Comparison of ENCODE assay signal across 8 mouse cellular contexts in the genomic region with DNA sequence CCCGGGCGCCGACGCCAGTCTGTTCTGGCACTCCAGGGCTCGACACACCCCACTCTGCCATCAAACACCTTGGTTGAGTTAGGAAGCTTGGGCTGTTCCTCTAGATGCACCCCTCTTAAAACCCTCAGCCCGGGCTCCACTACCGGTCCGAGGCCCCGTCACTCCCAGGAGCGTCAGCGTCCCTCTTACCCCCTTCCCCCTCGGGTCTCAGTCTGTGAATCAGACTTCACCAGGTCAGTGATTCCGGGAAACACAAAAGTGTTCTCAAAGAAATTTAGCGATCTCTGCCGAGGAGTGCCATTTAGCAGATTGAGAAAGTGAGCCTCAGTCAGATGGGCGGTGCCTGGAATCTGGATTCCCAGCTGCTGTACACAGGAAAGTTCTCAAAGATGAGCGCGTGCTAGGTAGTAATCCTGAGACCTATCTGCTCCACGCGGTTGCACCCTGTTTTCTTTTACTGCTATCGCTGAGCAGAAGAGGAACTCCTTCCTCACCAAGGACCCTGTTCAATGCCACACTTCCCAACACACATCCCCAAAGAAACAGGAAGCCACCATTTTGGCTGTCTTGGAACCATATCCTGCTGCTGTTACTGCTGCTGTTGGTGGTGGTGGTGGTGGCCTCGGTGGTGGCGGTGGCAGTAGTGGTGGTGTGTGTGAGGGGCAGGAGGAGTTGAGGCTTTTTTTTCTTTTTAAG. TPM values are rescaled to one million over a fixed set of nuclear protein-coding genes. Genes with fewer than 3 reads are reported as not detected.
DNase-seq lines count a peak whose midpoint lies in the region; ATAC-seq lines count a peak whose summit lies in the region.

No protein-coding gene starts in this region.

- H3K4me2 ChIP-seq in hindbrain, embryonic 12.5 days (replicated peaks) = peak overlapping the region; percentile 85

- WGBS in embryonic facial prominence, embryonic 10.5 days = 9% methylated on average over 23 of the region's 23 CpGs
- WGBS in hindbrain, embryonic 12.5 days = 7% methylated on average over 23 of the region's 23 CpGs

- peaks cover 18% of the 10 kb centered on the region for H3K4me1 ChIP-seq in embryonic facial prominence, embryonic 10.5 days
- H3K4me1 ChIP-seq in hindbrain, embryonic 12.5 days = peaks cover 13% of the 10 kb centered on the region

- intact Hi-C loops in left cerebral cortex, postnatal 25 days (cut with DNase I) = loop anchor here (5.0 kb wide), 1 partner anchor 73 kb away; no protein-coding TSS in a partner anchor

- no peaks in the 10 kb centered on the region for H3K36me3 ChIP-seq in embryonic facial prominence, embryonic 10.5 days (replicated peaks)
- H3K36me3 ChIP-seq in hindbrain, embryonic 12.5 days = no peaks in the 10 kb centered on the region

- H3K9me3 ChIP-seq in embryonic facial prominence, embryonic 10.5 days = no peaks in the 10 kb centered on the region
- no peaks in the 10 kb centered on the region for H3K9me3 ChIP-seq in hindbrain, embryonic 12.5 days (replicated peaks)

- no peak for ATAC-seq in hindbrain, embryonic 12.5 days (ENCODE audit: low FRiP score)

- peak overlapping the region; percentile 75; the same call in 1 of the 2 replicates for H3K27ac ChIP-seq in embryonic facial prominence, embryonic 10.5 days (replicated peaks)
- no peak overlapping the region for H3K27ac ChIP-seq in hindbrain, embryonic 12.5 days

- H3K4me3 ChIP-seq in embryonic facial prominence, embryonic 10.5 days = peak overlapping the region; percentile 72
- H3K4me3 ChIP-seq in hindbrain, embryonic 12.5 days = peak overlapping the region; percentile 52

- H3K27me3 ChIP-seq in embryonic facial prominence, embryonic 10.5 days (replicated peaks; ENCODE audit: low read depth, poor library complexity, severe bottlenecking) = peaks cover 56% of the 10 kb centered on the region
- peaks cover 34% of the 10 kb centered on the region for H3K27me3 ChIP-seq in hindbrain, embryonic 12.5 days

- peak overlapping the region; percentile 64 for H3K9ac ChIP-seq in hindbrain, embryonic 12.5 days

- DNase-seq in adrenal gland, postnatal 10 days = peak; percentile 15
- DNase-seq in adrenal gland, postnatal 4 days (ENCODE audit: low spot score in 2 of 2) = no peak
- peak; percentile 21 for DNase-seq in embryonic facial prominence, embryonic 10.5 days (ENCODE audit: low spot score)
- peak; percentile 10 for DNase-seq in lung, postnatal 10 days
- no peak for DNase-seq in ovary, postnatal 10 days (ENCODE audit: low spot score)
- no peak for DNase-seq in left cerebral cortex, postnatal 25 days (ENCODE audit: low spot score in 2 of 2)
- DNase-seq in spleen, postnatal 36 days (ENCODE audit: low spot score in 2 of 2) = no peak

RNA-seq across cellular contexts. Expression of gene Fgd5, which starts 0.8 kb away (rescaled TPM):
- total RNA-seq in adrenal gland, postnatal 10 days (2021) = 10 to 100 TPM; 21.8 to 27.4 TPM
- 10 to 100 TPM; 23.7 to 25.8 TPM for total RNA-seq in adrenal gland, postnatal 4 days (2021)
- polyA plus RNA-seq in embryonic facial prominence, embryonic 10.5 days (2016; fragmentation: Nextera tagmentation; extraction: Ambion mirVana) = 6.2 and 7.1 TPM in 2 replicates
- 13.3 and 13.7 TPM in 2 replicates for polyA plus RNA-seq in hindbrain, embryonic 12.5 days (2016; fragmentation: Nextera tagmentation; extraction: Ambion mirVana)
- 1 to 10 TPM; 5.2 TPM for total RNA-seq in left cerebral cortex, postnatal 25 days (2021)

Comparison
In these comparisons a context has a peak if more than half of its experiments do, and no peak if none do; other contexts are left out.
1. DNase-seq: peak in adrenal gland, postnatal 10 days (single experiment), embryonic facial prominence, embryonic 10.5 days (single experiment) and lung, postnatal 10 days (single experiment); none in adrenal gland, postnatal 4 days (0 of 2), ovary, postnatal 10 days (single experiment), left cerebral cortex, postnatal 25 days (0 of 2) and spleen, postnatal 36 days (0 of 2).